Mouse (Mus musculus) lung, embryonic 14.5 days (tissue): ENCODE results near the gene Gm45208. TPM values are rescaled to one million over a fixed set of nuclear protein-coding genes. Genes with fewer than 3 reads are reported as not detected.
A peak's percentile ranks its signal among the peaks of the same experiment; 100 is the strongest.
"Not testable (repeated sequence)": the region's sequence is repeated elsewhere in the genome, so short reads cannot be mapped to it uniquely, and the experiment has no call there.

Experiments
- ATAC-seq: fragments of 200-750 bp; cut with Nextera tagmentation; 2 replicates; pipeline ENCODE4 v1.8.0; 2017; ENCODE audit warnings: mild to moderate bottlenecking, moderate TSS enrichment, moderate library complexity; ENCODE audit not compliant: insufficient read depth
- DNase-seq: peaks from one replicate; pipeline ENCODE4 v3.0.0-alpha.2; 2015
- H3K27ac ChIP-seq: fragments of 300-500 bp; sonication (generic); 2 replicates; pipeline ENCODE4 v1.5.1; 2014; ENCODE audit warnings: low read depth, mild to moderate bottlenecking, moderate library complexity
- H3K27me3 ChIP-seq: fragments of 300-500 bp; sonication (generic); 2 replicates; pipeline ENCODE4 v1.6.1; 2014; ENCODE audit warnings: low read length, control low read depth; ENCODE audit not compliant: insufficient read depth
- H3K36me3 ChIP-seq: fragments of 300-500 bp; sonication (generic); 2 replicates; pipeline ENCODE4 v1.6.1; 2014; ENCODE audit warnings: control low read depth; ENCODE audit not compliant: insufficient read depth
- H3K4me1 ChIP-seq: fragments of 300-500 bp; sonication (generic); 2 replicates; pipeline ENCODE4 v1.6.1; 2014; ENCODE audit warnings: antibody characterized with exemption, control low read depth; ENCODE audit not compliant: insufficient read depth
- H3K4me2 ChIP-seq: fragments of 300-500 bp; sonication (generic); 2 replicates; pipeline ENCODE4 v1.6.1; 2014; ENCODE audit warnings: mild to moderate bottlenecking
- H3K4me3 ChIP-seq: fragments of 300-500 bp; sonication (generic); 2 replicates; pipeline ENCODE4 v1.5.1; 2014; ENCODE audit warnings: low read depth, low read length
- H3K9ac ChIP-seq: fragments of 300-500 bp; sonication (generic); 2 replicates; pipeline ENCODE4 v1.6.1; 2014
- H3K9me3 ChIP-seq: fragments of 300-500 bp; sonication (generic); 2 replicates; pipeline ENCODE4 v1.6.1; 2016; ENCODE audit warnings: low read depth, low read length, control low read depth
- CTCF ChIP-seq: IDR thresholded peaks from 2 replicates; pipeline ENCODE4 v1.5.1; 2016; ENCODE audit warnings: antibody characterized with exemption, low read depth
- WGBS: fragments of 180-500 bp; shearing (Covaris S2); extraction: QIAGEN DNeasy Blood & Tissue Kit; methylation state at CpG from one replicate; pipeline ENCODE4 v1.1.7; 2014; 5-methylcytosine and 5-hydroxymethylcytosine counted together
- polyA plus RNA-seq: library from polyadenylated mRNA; unstranded; fragments of >200 nt; fragmentation: Nextera tagmentation; extraction: Ambion mirVana; gene quantifications from 2 replicates; pipeline ENCODE4 v1.2.1, GENCODE M21; 2014

Gene Gm45208
- polyA plus RNA-seq, 1 experiment from 2014 or later: 0.49 TPM

DNA sequence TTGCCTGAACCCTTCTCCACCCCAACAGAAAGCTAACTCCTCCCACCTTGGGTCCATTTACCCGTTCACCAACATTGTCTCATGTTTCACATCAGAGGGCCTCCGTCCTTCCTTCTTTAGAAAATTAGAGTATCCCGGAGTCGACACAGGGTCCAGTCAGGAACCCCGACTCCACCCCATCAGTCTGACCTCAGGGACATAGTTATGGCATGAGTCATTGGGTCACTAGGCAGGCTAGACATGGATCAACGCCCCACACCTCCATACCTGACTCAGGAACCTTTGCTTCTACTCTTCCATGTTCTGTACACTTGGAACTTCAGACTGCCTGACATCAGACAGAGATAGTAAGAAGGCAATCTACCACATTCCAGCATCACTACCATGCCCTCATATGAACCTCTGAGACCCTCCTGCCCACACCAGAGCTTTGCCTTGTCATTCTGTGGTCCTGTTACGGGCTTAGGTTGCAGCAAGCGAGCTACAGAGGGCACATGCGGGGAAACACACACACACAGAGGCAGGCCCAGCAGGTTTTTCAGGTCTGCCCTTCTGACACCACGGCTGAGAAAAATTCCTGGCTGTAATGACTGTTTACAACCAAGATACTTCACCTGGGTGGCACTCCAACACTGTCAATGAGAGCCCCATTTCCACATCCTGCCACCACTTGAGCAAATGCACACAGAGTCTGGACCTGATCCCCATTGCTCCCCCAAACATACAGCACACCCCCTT is 18.2 kb downstream of the Gm45208 start:
- peak; percentile 70 for ATAC-seq
- no peak for TF ChIP-seq CTCF
- H3K9me3 ChIP-seq: no peaks in the 10 kb centered on the region
- peaks cover 4% of the 10 kb centered on the region; the same call in 1 of the 2 replicates for H3K36me3 ChIP-seq
- DNase-seq: peak; percentile 58
- peak overlapping the region; percentile 4; the same call in 1 of the 2 replicates for H3K4me3 ChIP-seq
- no peaks in the 10 kb centered on the region for H3K27me3 ChIP-seq
- no peaks in the 10 kb centered on the region for H3K4me1 ChIP-seq
- no peak overlapping the region; the same call in 1 of the 2 replicates for H3K9ac ChIP-seq
- peak overlapping the region; percentile 63 for H3K27ac ChIP-seq
- 46% methylated on average over 10 of the region's 10 CpGs for WGBS
- peak overlapping the region; percentile 41 for H3K4me2 ChIP-seq

DNA sequence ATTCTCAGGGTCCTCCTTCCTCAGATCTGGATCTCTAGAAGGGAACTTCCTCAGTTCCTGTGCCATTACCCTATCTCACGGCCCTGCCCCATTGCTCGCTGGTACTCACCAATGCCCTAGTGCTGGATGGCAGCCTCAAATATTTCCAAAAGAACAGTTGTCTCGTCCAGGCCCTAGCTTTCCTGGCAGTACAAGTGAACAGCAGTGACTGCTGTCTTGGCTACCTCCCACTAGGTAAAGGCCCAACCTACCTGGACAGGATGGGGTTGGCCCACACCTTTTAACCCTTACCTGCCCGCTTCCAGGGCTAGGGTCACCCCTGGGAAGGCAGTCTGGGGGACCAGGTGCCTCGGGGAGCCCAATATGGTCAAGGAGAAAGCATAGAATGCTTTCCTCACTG is 19.1 kb downstream of the Gm45208 start:
- no peak for TF ChIP-seq CTCF
- DNase-seq (no peak), ATAC-seq (no peak)
- 0 out of 2 replicates have a peak overlapping the region, but pooled peaks have one; percentile 63 for H3K27ac ChIP-seq
- H3K4me2 ChIP-seq: peak overlapping the region; percentile 41
- H3K27me3 ChIP-seq: no peaks in the 10 kb centered on the region
- H3K36me3 ChIP-seq: peaks cover 4% of the 10 kb centered on the region; the same call in 1 of the 2 replicates
- H3K9ac ChIP-seq: no peak overlapping the region
- H3K4me1 ChIP-seq: no peaks in the 10 kb centered on the region
- H3K9me3 ChIP-seq: no peaks in the 10 kb centered on the region
- 66% methylated on average over 5 of the region's 5 CpGs for WGBS
- H3K4me3 ChIP-seq: peak overlapping the region; percentile 17

DNA sequence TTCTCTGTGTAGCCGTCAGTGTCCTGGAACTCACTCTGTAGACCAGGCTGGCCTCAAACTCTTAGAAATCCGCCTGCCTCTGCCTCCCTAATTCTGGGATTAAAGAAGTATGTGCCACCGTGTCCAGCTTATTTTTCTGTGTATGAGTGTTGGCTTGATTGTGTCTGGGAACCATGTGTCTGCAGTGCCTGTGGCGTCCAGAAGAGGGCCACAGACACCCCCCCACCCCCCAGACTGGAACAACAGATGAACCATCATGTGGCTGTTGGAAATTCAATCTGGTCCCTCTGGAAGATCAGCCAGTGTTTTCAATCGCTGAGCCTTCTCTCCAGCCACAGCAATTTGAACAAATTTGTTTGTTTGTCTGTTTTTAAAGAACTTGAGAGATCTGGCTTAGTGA is 21.4 kb downstream of the Gm45208 start:
- no peak overlapping the region for H3K27ac ChIP-seq
- no peaks in the 10 kb centered on the region for H3K27me3 ChIP-seq
- no peak overlapping the region for H3K9ac ChIP-seq
- 55% methylated on average over 5 of the region's 5 CpGs for WGBS
- ATAC-seq: no peak
- no peaks in the 10 kb centered on the region for H3K9me3 ChIP-seq
- no peak for DNase-seq
- peak; percentile 30 for TF ChIP-seq CTCF
- no peaks in the 10 kb centered on the region for H3K4me1 ChIP-seq
- H3K36me3 ChIP-seq: no peaks in the 10 kb centered on the region
- H3K4me3 ChIP-seq: no peak overlapping the region
- no peak overlapping the region for H3K4me2 ChIP-seq

DNA sequence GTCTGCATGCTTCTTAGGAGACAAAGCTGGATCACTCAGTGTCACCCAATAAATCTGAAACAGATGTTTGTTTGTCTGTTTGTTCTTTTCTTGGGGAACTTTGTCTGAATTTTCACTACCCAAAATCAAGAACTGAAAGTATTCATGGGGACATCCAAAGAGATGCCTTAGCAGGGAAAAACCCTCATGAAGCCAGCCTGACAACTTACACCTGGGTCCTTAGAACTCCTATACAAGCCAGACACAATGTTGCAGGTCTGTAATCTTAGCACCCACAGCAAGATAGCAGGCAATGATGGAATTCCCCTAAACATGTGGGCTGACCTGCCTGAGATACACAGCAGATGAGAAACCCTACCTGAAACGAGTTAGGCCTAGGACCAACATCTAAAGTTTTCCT is 22.9 kb downstream of the Gm45208 start:
- DNase-seq (no peak), ATAC-seq (no peak)
- H3K27me3 ChIP-seq: no peaks in the 10 kb centered on the region
- no peak overlapping the region for H3K4me2 ChIP-seq
- H3K9ac ChIP-seq: no peak overlapping the region
- WGBS: 36% methylated on average over 1 of the region's 1 CpGs
- H3K4me1 ChIP-seq: no peaks in the 10 kb centered on the region
- no peak for TF ChIP-seq CTCF
- H3K27ac ChIP-seq: no peak overlapping the region
- no peaks in the 10 kb centered on the region for H3K9me3 ChIP-seq
- H3K36me3 ChIP-seq: no peaks in the 10 kb centered on the region
- H3K4me3 ChIP-seq: no peak overlapping the region

DNA sequence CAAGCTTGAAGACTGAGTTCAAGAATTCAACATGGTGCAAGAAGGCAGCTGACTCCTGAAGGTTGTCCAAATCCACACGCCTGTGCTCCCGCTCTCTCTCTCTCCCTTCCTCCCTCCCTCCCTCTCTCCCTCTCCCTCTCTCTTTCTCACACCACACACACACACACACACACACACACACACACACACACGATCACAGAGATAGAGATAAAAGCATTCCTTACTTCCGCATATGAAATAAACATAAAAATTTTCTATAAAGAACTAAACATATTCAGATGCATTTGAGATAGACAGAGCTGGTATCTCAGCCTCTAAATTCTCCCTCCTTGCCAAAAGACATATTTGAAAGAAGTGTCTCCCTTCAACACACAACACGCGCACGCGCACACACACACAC is 23.4 kb downstream of the Gm45208 start:
- H3K27me3 ChIP-seq: no peaks in the 10 kb centered on the region
- no peak for TF ChIP-seq CTCF
- no peaks in the 10 kb centered on the region for H3K36me3 ChIP-seq
- H3K9me3 ChIP-seq: no peaks in the 10 kb centered on the region
- H3K9ac ChIP-seq: no peak overlapping the region
- no peak overlapping the region for H3K27ac ChIP-seq
- no peaks in the 10 kb centered on the region for H3K4me1 ChIP-seq
- no peak overlapping the region for H3K4me3 ChIP-seq
- DNase-seq (no peak), ATAC-seq (no peak)
- H3K4me2 ChIP-seq: no peak overlapping the region
- 82% methylated on average over 8 of the region's 8 CpGs for WGBS

DNA sequence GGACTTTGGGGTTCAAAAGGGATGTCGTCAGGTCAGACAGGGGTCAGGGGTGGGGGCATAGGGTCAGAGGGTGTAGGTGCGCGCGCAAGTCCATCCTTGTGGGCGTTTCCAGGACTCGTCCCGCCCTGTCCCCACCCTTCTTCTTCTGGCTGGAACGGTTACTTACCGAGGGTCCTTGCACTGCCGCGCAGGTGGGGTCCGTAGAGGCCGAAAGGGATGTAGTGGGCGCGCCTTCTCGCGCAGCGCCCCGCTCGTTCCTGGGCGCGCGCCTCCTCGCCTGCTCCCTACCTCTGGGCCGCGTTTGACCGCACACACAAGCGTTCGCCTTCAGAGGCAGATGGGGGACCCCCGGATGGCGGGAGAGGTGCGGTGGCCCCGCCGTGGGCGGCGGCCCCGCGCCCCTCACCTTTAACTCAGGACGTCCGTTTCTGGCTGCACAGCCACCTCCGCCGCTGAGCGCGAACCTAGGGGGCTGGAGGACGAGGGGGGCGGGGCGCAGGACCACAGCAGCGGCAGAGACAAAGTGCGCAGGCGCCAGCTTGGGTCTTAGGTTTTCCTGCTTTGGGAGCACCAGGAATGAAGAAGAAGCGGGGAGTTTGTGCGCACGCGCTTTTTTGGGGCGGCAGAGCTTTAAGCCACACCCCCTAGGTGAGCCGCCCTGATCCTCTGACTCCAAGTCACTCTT is 28.5 kb downstream of the Gm45208 start, which contains the start of gene Ccdc120:
TSS of gene Ccdc120 (minus strand) at position 474 of the 685 bp plus-strand sequence.
- Histone ChIP-seq H3K9ac (peak within 1 kb of the TSS; percentile 65), H3K27me3 (no peaks in the 10 kb centered on the region), H3K4me3 (peak within 1 kb of the TSS; percentile 57), H3K36me3 (no peaks in the 10 kb centered on the region), H3K27ac (no peak within 1 kb of the TSS), H3K9me3 (no peaks in the 10 kb centered on the region), H3K4me2 (peak within 1 kb of the TSS; percentile 61), H3K4me1 (no peaks in the 10 kb centered on the region)
- 7% methylated on average over 53 of the region's 56 CpGs for WGBS
- ATAC-seq: peak; percentile 86
- no peak for TF ChIP-seq CTCF
- peak; percentile 90 for DNase-seq

DNA sequence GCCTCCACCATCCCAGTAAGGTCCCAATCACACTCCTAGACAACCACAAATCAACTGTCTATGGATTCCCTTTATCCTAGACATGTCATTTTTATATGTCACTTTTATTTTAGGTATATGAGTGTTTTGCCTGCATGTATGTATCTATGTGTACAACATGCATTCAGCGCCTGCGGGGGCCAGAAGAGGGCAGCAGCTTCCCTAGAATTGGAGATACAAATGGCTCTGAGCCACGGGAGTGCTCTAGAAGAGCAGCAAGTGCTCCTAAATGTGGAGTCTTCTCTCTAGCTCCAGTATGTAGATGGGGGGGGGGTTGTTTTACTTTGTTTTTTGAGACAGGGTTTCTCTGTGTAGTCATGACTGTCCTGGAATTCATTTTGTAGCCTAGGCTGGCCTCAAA is 31.6 kb downstream of the Gm45208 start:
- 2% methylated on average over 3 of the region's 3 CpGs for WGBS
- not testable (repeated sequence) for H3K4me3 ChIP-seq, H3K9ac ChIP-seq, ATAC-seq, H3K4me2 ChIP-seq, H3K4me1 ChIP-seq, H3K27ac ChIP-seq, H3K27me3 ChIP-seq, H3K9me3 ChIP-seq, H3K36me3 ChIP-seq
- peak; percentile 50 for DNase-seq
- TF ChIP-seq CTCF: peak; percentile 37; the same call in 1 of the 2 replicates
